Mouse (Mus musculus): Measurements from ENCODE around the gene Kif26b. TPM values are rescaled to one million over a fixed set of nuclear protein-coding genes. Genes with fewer than 3 reads are reported as not detected.

Kif26b gene
- polyA plus RNA-seq, 1 experiment, result 15.6 TPM

GRCm38 (mm10) chr1:178863756-178864155 is 334.8 kb downstream of the Kif26b start:
- WGBS, result 89% methylated on average over 6 of the region's 6 CpGs
- Histone ChIP-seq H3K4me1 (ENCODE audit: control insufficient read depth, insufficient read depth, low read length) (no peaks in the 10 kb centered on the region), H3K27ac (ENCODE audit: insufficient read depth, low read length) (no peak overlapping the region), H3K4me3 (replicated peaks; ENCODE audit: insufficient read depth, low read depth, low read length) (no peak overlapping the region), H3K27me3 (ENCODE audit: control insufficient read depth, insufficient read depth, low read length) (no peaks in the 10 kb centered on the region)
- no peak for DNase-seq
- TF ChIP-seq CTCF (IDR thresholded peaks at IDR 0.05; ENCODE audit: borderline replicate concordance, insufficient read depth, low read depth, low read length) (no peak), POLR2A (IDR thresholded peaks at IDR 0.05; ENCODE audit: borderline replicate concordance, insufficient read depth, low read length) (no peak)

GRCm38 (mm10) chr1:178864297-178864696 is 335.4 kb downstream of the Kif26b start:
- Histone ChIP-seq H3K27me3 (ENCODE audit: control insufficient read depth, insufficient read depth, low read length) (no peaks in the 10 kb centered on the region), H3K27ac (ENCODE audit: insufficient read depth, low read length) (no peak overlapping the region), H3K4me3 (replicated peaks; ENCODE audit: insufficient read depth, low read depth, low read length) (no peak overlapping the region), H3K4me1 (ENCODE audit: control insufficient read depth, insufficient read depth, low read length) (no peaks in the 10 kb centered on the region)
- DNase-seq, result no peak
- TF ChIP-seq CTCF (IDR thresholded peaks at IDR 0.05; ENCODE audit: borderline replicate concordance, insufficient read depth, low read depth, low read length) (no peak), POLR2A (IDR thresholded peaks at IDR 0.05; ENCODE audit: borderline replicate concordance, insufficient read depth, low read length) (no peak)
- WGBS, result 93% methylated on average over 4 of the region's 4 CpGs

GRCm38 (mm10) chr1:178866757-178867156 is 337.8 kb downstream of the Kif26b start:
- H3K27me3 ChIP-seq (ENCODE audit: control insufficient read depth, insufficient read depth, low read length), result no peaks in the 10 kb centered on the region
- TF ChIP-seq CTCF (IDR thresholded peaks at IDR 0.05; ENCODE audit: borderline replicate concordance, insufficient read depth, low read depth, low read length) (no peak), POLR2A (IDR thresholded peaks at IDR 0.05; ENCODE audit: borderline replicate concordance, insufficient read depth, low read length) (no peak)
- H3K4me1 ChIP-seq (ENCODE audit: control insufficient read depth, insufficient read depth, low read length), result no peaks in the 10 kb centered on the region
- 96% methylated on average over 4 of the region's 4 CpGs for whole genome bisulfite sequencing
- no peak overlapping the region for H3K27ac ChIP-seq (ENCODE audit: insufficient read depth, low read length)
- H3K4me3 ChIP-seq (replicated peaks; ENCODE audit: insufficient read depth, low read depth, low read length), result no peak overlapping the region
- DNase-seq, result no peak

GRCm38 (mm10) chr1:178871055-178871454 is 342.1 kb downstream of the Kif26b start:
- DNase-seq, result no peak
- Histone ChIP-seq H3K4me1 (ENCODE audit: control insufficient read depth, insufficient read depth, low read length) (no peaks in the 10 kb centered on the region), H3K4me3 (replicated peaks; ENCODE audit: insufficient read depth, low read depth, low read length) (no peak overlapping the region), H3K27ac (ENCODE audit: insufficient read depth, low read length) (no peak overlapping the region), H3K27me3 (ENCODE audit: control insufficient read depth, insufficient read depth, low read length) (no peaks in the 10 kb centered on the region)
- TF ChIP-seq POLR2A (IDR thresholded peaks at IDR 0.05; ENCODE audit: borderline replicate concordance, insufficient read depth, low read length), result no peak
- TF ChIP-seq CTCF (IDR thresholded peaks at IDR 0.05; ENCODE audit: borderline replicate concordance, insufficient read depth, low read depth, low read length), result no peak
- 84% methylated on average over 3 of the region's 3 CpGs for WGBS

GRCm38 (mm10) chr1:178876926-178877325 is 348.0 kb downstream of the Kif26b start:
- WGBS, result 67% methylated on average over 2 of the region's 2 CpGs
- TF ChIP-seq POLR2A (IDR thresholded peaks at IDR 0.05; ENCODE audit: borderline replicate concordance, insufficient read depth, low read length) (no peak), CTCF (IDR thresholded peaks at IDR 0.05; ENCODE audit: borderline replicate concordance, insufficient read depth, low read depth, low read length) (no peak)
- no peak for DNase-seq
- H3K4me1 ChIP-seq (ENCODE audit: control insufficient read depth, insufficient read depth, low read length), result no peaks in the 10 kb centered on the region
- no peak overlapping the region for H3K4me3 ChIP-seq (replicated peaks; ENCODE audit: insufficient read depth, low read depth, low read length)
- H3K27ac ChIP-seq (ENCODE audit: insufficient read depth, low read length), result no peak overlapping the region
- H3K27me3 ChIP-seq (ENCODE audit: control insufficient read depth, insufficient read depth, low read length), result no peaks in the 10 kb centered on the region

GRCm38 (mm10) chr1:178878676-178879075 is 349.8 kb downstream of the Kif26b start:
- no peaks in the 10 kb centered on the region for H3K27me3 ChIP-seq (ENCODE audit: control insufficient read depth, insufficient read depth, low read length)
- WGBS, result 87% methylated on average over 1 of the region's 1 CpGs
- TF ChIP-seq CTCF (IDR thresholded peaks at IDR 0.05; ENCODE audit: borderline replicate concordance, insufficient read depth, low read depth, low read length) (no peak), POLR2A (IDR thresholded peaks at IDR 0.05; ENCODE audit: borderline replicate concordance, insufficient read depth, low read length) (no peak)
- no peak overlapping the region for H3K4me3 ChIP-seq (replicated peaks; ENCODE audit: insufficient read depth, low read depth, low read length)
- H3K4me1 ChIP-seq (ENCODE audit: control insufficient read depth, insufficient read depth, low read length), result no peaks in the 10 kb centered on the region
- DNase-seq, result no peak
- no peak overlapping the region for H3K27ac ChIP-seq (ENCODE audit: insufficient read depth, low read length)

GRCm38 (mm10) chr1:178880905-178881304 is 352.0 kb downstream of the Kif26b start:
- H3K4me3 ChIP-seq (replicated peaks; ENCODE audit: insufficient read depth, low read depth, low read length), result no peak overlapping the region
- WGBS, result 90% methylated on average over 7 of the region's 7 CpGs
- H3K27ac ChIP-seq (ENCODE audit: insufficient read depth, low read length), result no peak overlapping the region
- H3K27me3 ChIP-seq (ENCODE audit: control insufficient read depth, insufficient read depth, low read length), result no peaks in the 10 kb centered on the region
- TF ChIP-seq POLR2A (IDR thresholded peaks at IDR 0.05; ENCODE audit: borderline replicate concordance, insufficient read depth, low read length) (no peak), CTCF (IDR thresholded peaks at IDR 0.05; ENCODE audit: borderline replicate concordance, insufficient read depth, low read depth, low read length) (no peak)
- H3K4me1 ChIP-seq (ENCODE audit: control insufficient read depth, insufficient read depth, low read length), result no peaks in the 10 kb centered on the region
- DNase-seq, result no peak

- Histone ChIP-seq H3K27ac (ENCODE audit: insufficient read depth, low read length) (no peak overlapping the region), H3K4me1 (ENCODE audit: control insufficient read depth, insufficient read depth, low read length) (no peaks in the 10 kb centered on the region; the same call in 1 of the 2 replicates), H3K4me3 (replicated peaks; ENCODE audit: insufficient read depth, low read depth, low read length) (no peak overlapping the region), H3K27me3 (ENCODE audit: control insufficient read depth, insufficient read depth, low read length) (no peaks in the 10 kb centered on the region)
- no peak for DNase-seq
- WGBS, result 82% methylated on average over 5 of the region's 5 CpGs
- TF ChIP-seq CTCF (IDR thresholded peaks at IDR 0.05; ENCODE audit: borderline replicate concordance, insufficient read depth, low read depth, low read length), result no peak
- TF ChIP-seq POLR2A (IDR thresholded peaks at IDR 0.05; ENCODE audit: borderline replicate concordance, insufficient read depth, low read length), result no peak
These were observed 357.7 kb downstream of the Kif26b start for GRCm38 (mm10) chr1:178886671-178887070.

All from cerebellum, adult 2 months (tissue).